Mouse (Mus musculus) embryonic fibroblast, embryonic 13.5 days (primary cell): ENCODE measurements around the gene Ube2q1.

Source experiments
- CTCF ChIP-seq: IDR thresholded peaks from 2 replicates; pipeline ENCODE4 v1.5.1; 2011; ENCODE audit warnings: mild to moderate bottlenecking, control low read depth, low read length, moderate library complexity, borderline replicate concordance; ENCODE audit not compliant: insufficient read depth
- POLR2A ChIP-seq: IDR thresholded peaks from 2 replicates; pipeline ENCODE4 v1.6.1; 2011; ENCODE audit warnings: low read depth, mild to moderate bottlenecking, control low read depth, low read length, moderate library complexity

GRCm38 (mm10) chr3:89776001-89776400, 2.6 kb downstream of the Ube2q1 start:
- TF ChIP-seq CTCF (no peak), POLR2A (no peak)
